10 mouse cellular contexts compared by ENCODE assay signal in the genomic region with DNA sequence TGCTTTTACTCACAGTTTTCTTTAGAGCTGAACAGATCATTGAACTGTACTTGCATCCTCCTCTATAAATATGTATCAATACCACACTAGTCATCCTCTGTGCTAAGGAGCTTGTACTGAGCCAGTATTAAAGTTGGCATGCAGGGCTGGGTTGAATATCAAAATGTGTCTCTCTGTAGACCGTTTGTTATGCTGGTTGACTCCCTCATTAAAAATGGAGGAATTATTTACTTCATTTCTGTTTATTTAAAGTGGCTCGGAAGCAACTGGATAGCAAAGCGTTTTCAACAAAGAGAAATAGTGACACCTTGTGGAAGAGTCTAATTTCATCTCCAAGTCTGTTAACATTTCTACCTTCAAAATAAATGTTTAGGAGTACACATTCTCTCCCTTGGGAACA.
A peak's percentile ranks its signal among the peaks of the same experiment; 100 is the strongest.
DNase-seq lines count a peak whose midpoint lies in the region; ATAC-seq and TF ChIP-seq lines count a peak whose summit lies in the region.
"Had no signal": no experiment of that assay in that cellular context is flagged by ENCODE, and none has a peak within 500 bp of the region (broad histone marks: within the 10 kb centered on the region; RNA-seq: fewer than 3 reads in every experiment).

No protein-coding gene starts in this region.

- no peak for ATAC-seq in activated CD4-positive, CD25-positive, alpha-beta regulatory T cell, adult 4 months
- no peak for ATAC-seq in megakaryocyte, adult 5-6 weeks (ENCODE audit: poor library complexity, severe bottlenecking)

- peak; percentile 60 for TF ChIP-seq CTCF in gastrocnemius, adult 2 months (IDR thresholded peaks at IDR 0.05)

- intact Hi-C loops in gastrocnemius, adult 2 months (cut with DNase I), result no loop called here

- no peak for DNase-seq in gastrocnemius, adult 2 months
- no peak for DNase-seq in gastrocnemius, postnatal 25 days
- peak; percentile 1 for DNase-seq in right cerebral cortex, adult 18-20 months
- DNase-seq in right cerebral cortex, postnatal 4 days, result no peak
- peak; percentile 1 for DNase-seq in induced T-regulatory cell, adult 2 months (ENCODE audit: low read depth)
- no peak for DNase-seq in right cerebral cortex, postnatal 10 days (ENCODE audit: low spot score in 2 of 2)

- no peak overlapping the region for H3K27ac ChIP-seq in gastrocnemius, adult 2 months
- H3K27ac ChIP-seq: limb, embryonic 13.5 days had no signal

- no peak overlapping the region for H3K4me3 ChIP-seq in gastrocnemius, adult 2 months
- H3K4me3 ChIP-seq: erythroblast, embryonic 14.5 days; limb, embryonic 13.5 days had no signal

Comparison
In these comparisons a context has a peak if more than half of its experiments do, and no peak if none do; other contexts are left out.
1. DNase-seq: peak in right cerebral cortex, adult 18-20 months (single experiment) and induced T-regulatory cell, adult 2 months (single experiment); none in gastrocnemius, adult 2 months (single experiment), gastrocnemius, postnatal 25 days (single experiment), right cerebral cortex, postnatal 4 days (single experiment) and right cerebral cortex, postnatal 10 days (0 of 2).